Mouse (Mus musculus) hindbrain, postnatal 0 days (tissue): ENCODE measurements at regions not wholly inside any gene's neighbourhood (a gene's known extent, or its start where the extent isn't known, plus 50 kb on each side); places are given as distances from the start of the nearest gene placed in this dataset.

Experiments used
- ATAC-seq: fragments of 200-750 bp; cut with Nextera tagmentation; 2 replicates; pipeline ENCODE4 v1.8.0; 2017; ENCODE audit warnings: mild to moderate bottlenecking, moderate TSS enrichment, moderate library complexity
- DNase-seq: peaks from one replicate; pipeline ENCODE4 v3.0.0-alpha.2; 2015; ENCODE audit warnings: low spot score
- H3K27ac ChIP-seq: fragments of 300-500 bp; sonication (generic); 2 replicates; pipeline ENCODE4 v1.5.1; 2014; ENCODE audit warnings: mild to moderate bottlenecking
- H3K27me3 ChIP-seq: fragments of 300-500 bp; sonication (generic); 2 replicates; pipeline ENCODE4 v1.6.1; 2014; ENCODE audit warnings: low read length, mixed read lengths; ENCODE audit not compliant: insufficient read depth
- H3K36me3 ChIP-seq: fragments of 300-500 bp; sonication (generic); 2 replicates; pipeline ENCODE4 v1.6.1; 2014; ENCODE audit warnings: low read length, mixed read lengths; ENCODE audit not compliant: insufficient read depth
- H3K4me1 ChIP-seq: fragments of 300-500 bp; sonication (generic); 2 replicates; pipeline ENCODE4 v1.6.1; 2014; ENCODE audit warnings: antibody characterized with exemption, low read length, mixed read lengths; ENCODE audit not compliant: insufficient read depth
- H3K4me2 ChIP-seq: fragments of 300-500 bp; sonication (generic); 2 replicates; pipeline ENCODE4 v1.6.1; 2014; ENCODE audit warnings: low read depth, mild to moderate bottlenecking, low read length, moderate library complexity, mixed read lengths
- H3K4me3 ChIP-seq: fragments of 300-500 bp; sonication (generic); 2 replicates; pipeline ENCODE4 v1.5.1; 2014; ENCODE audit warnings: low read length
- H3K9ac ChIP-seq: fragments of 300-500 bp; sonication (generic); replicated peaks from 2 replicates; pipeline ENCODE4 v1.6.1; 2014; ENCODE audit warnings: mild to moderate bottlenecking, low read length, moderate library complexity, mixed read lengths
- H3K9me3 ChIP-seq: fragments of 300-500 bp; sonication (generic); 2 replicates; pipeline ENCODE4 v1.6.1; 2016; ENCODE audit warnings: low read length, mixed read lengths
- CTCF ChIP-seq: IDR thresholded peaks from 2 replicates; pipeline ENCODE4 v1.5.1; 2016; ENCODE audit warnings: antibody characterized with exemption, control low read depth, low read depth
- WGBS: fragments of 180-500 bp; shearing (Covaris S2); extraction: QIAGEN DNeasy Blood & Tissue Kit; methylation state at CpG from one replicate; pipeline ENCODE4 v1.1.7; 2014; 5-methylcytosine and 5-hydroxymethylcytosine counted together

GRCm38 (mm10) chr13:43987338-43987737 is 202.8 kb downstream of the Cd83 start:
- Histone ChIP-seq H3K9me3 (no peaks in the 10 kb centered on the region), H3K36me3 (no peaks in the 10 kb centered on the region), H3K27ac (no peak overlapping the region), H3K9ac (no peak overlapping the region), H3K4me2 (no peak overlapping the region), H3K27me3 (no peaks in the 10 kb centered on the region), H3K4me1 (peaks cover 13% of the 10 kb centered on the region), H3K4me3 (no peak overlapping the region)
- ATAC-seq (no peak), DNase-seq (peak; percentile 12)
- 23% methylated on average over 6 of the region's 6 CpGs for WGBS
- no peak for TF ChIP-seq CTCF

- no peaks in the 10 kb centered on the region for H3K36me3 ChIP-seq
- 93% methylated on average over 4 of the region's 4 CpGs for WGBS
- H3K9ac ChIP-seq = no peak overlapping the region
- DNase-seq = no peak
- no peak overlapping the region for H3K4me2 ChIP-seq
- H3K4me1 ChIP-seq = peaks cover 13% of the 10 kb centered on the region
- no peak overlapping the region for H3K4me3 ChIP-seq
- ATAC-seq = no peak
- TF ChIP-seq CTCF = no peak
- no peak overlapping the region for H3K27ac ChIP-seq
- H3K9me3 ChIP-seq = no peaks in the 10 kb centered on the region
- H3K27me3 ChIP-seq = no peaks in the 10 kb centered on the region
These were observed 203.8 kb downstream of the Cd83 start for GRCm38 (mm10) chr13:43988421-43988820.

GRCm38 (mm10) chr13:43990281-43991101 is 205.9 kb downstream of the Cd83 start:
- peak; percentile 86 for DNase-seq
- H3K27ac ChIP-seq = 0 out of 2 replicates have a peak overlapping the region, but pooled peaks have one; percentile 29
- H3K4me2 ChIP-seq = no peak overlapping the region

GRCm38 (mm10) chr13:43991774-43992173 is 207.2 kb downstream of the Cd83 start:
- Histone ChIP-seq H3K4me2 (no peak overlapping the region), H3K4me1 (peaks cover 13% of the 10 kb centered on the region), H3K27ac (no peak overlapping the region), H3K27me3 (no peaks in the 10 kb centered on the region), H3K9ac (no peak overlapping the region), H3K4me3 (no peak overlapping the region), H3K9me3 (no peaks in the 10 kb centered on the region), H3K36me3 (no peaks in the 10 kb centered on the region)
- TF ChIP-seq CTCF = no peak
- ATAC-seq (0 out of 2 replicates have a peak, but pooled peaks have one; percentile 21), DNase-seq (peak; percentile 76)
- WGBS = 34% methylated on average over 5 of the region's 5 CpGs

More at GRCm38 (mm10) chr13:43990281-43991101, 205.9 kb downstream of the Cd83 start:
- H3K9me3 ChIP-seq = no peaks in the 10 kb centered on the region
- no peak overlapping the region for H3K4me3 ChIP-seq
- no peaks in the 10 kb centered on the region for H3K36me3 ChIP-seq
- no peak for TF ChIP-seq CTCF
- WGBS = 19% methylated on average over 16 of the region's 16 CpGs
- ATAC-seq = peak; percentile 62
- no peak overlapping the region for H3K9ac ChIP-seq
- peaks cover 13% of the 10 kb centered on the region for H3K4me1 ChIP-seq
- no peaks in the 10 kb centered on the region for H3K27me3 ChIP-seq

GRCm38 (mm10) chr13:43992968-43993367 is 208.4 kb downstream of the Cd83 start:
- Histone ChIP-seq H3K36me3 (no peaks in the 10 kb centered on the region), H3K4me1 (peaks cover 13% of the 10 kb centered on the region), H3K27me3 (no peaks in the 10 kb centered on the region), H3K9ac (no peak overlapping the region), H3K27ac (no peak overlapping the region), H3K4me2 (no peak overlapping the region), H3K9me3 (no peaks in the 10 kb centered on the region), H3K4me3 (no peak overlapping the region)
- no peak for DNase-seq
- no peak for TF ChIP-seq CTCF
- no peak for ATAC-seq

- DNase-seq (peak; percentile 30), ATAC-seq (no peak)
- peaks cover 13% of the 10 kb centered on the region for H3K4me1 ChIP-seq
- no peak overlapping the region for H3K9ac ChIP-seq
- H3K36me3 ChIP-seq = no peaks in the 10 kb centered on the region
- no peaks in the 10 kb centered on the region for H3K27me3 ChIP-seq
- WGBS = 60% methylated on average over 4 of the region's 4 CpGs
- H3K27ac ChIP-seq = no peak overlapping the region
- H3K9me3 ChIP-seq = no peaks in the 10 kb centered on the region
- H3K4me3 ChIP-seq = no peak overlapping the region
- TF ChIP-seq CTCF = no peak
- H3K4me2 ChIP-seq = no peak overlapping the region
These were observed 209.8 kb downstream of the Cd83 start for GRCm38 (mm10) chr13:43994361-43994760.

GRCm38 (mm10) chr13:43995623-43996022 is 211.0 kb downstream of the Cd83 start:
- DNase-seq (no peak), ATAC-seq (no peak)
- Histone ChIP-seq H3K27ac (no peak overlapping the region), H3K9ac (no peak overlapping the region), H3K4me2 (no peak overlapping the region), H3K36me3 (no peaks in the 10 kb centered on the region), H3K4me3 (no peak overlapping the region), H3K9me3 (no peaks in the 10 kb centered on the region), H3K27me3 (no peaks in the 10 kb centered on the region), H3K4me1 (peaks cover 13% of the 10 kb centered on the region)
- TF ChIP-seq CTCF = no peak
- 65% methylated on average over 3 of the region's 3 CpGs for WGBS
